Mouse (Mus musculus) CH12F3 (cell line): Measurements from ENCODE around the gene 4931414P19Rik.

Source experiments
- in situ Hi-C: fragments of 300-500 bp; cut with MboI; formaldehyde crosslinking; loops from 2 replicates; pipeline ENCODE4 v1.14.3; 2020; ENCODE audit warnings: low sequenced_read_pairs

Gene 4931414P19Rik

GRCm38 (mm10) chr14:54557330-54557729, 48.5 kb downstream of the 4931414P19Rik start:
- in situ Hi-C loops: no loop called here

DNA sequence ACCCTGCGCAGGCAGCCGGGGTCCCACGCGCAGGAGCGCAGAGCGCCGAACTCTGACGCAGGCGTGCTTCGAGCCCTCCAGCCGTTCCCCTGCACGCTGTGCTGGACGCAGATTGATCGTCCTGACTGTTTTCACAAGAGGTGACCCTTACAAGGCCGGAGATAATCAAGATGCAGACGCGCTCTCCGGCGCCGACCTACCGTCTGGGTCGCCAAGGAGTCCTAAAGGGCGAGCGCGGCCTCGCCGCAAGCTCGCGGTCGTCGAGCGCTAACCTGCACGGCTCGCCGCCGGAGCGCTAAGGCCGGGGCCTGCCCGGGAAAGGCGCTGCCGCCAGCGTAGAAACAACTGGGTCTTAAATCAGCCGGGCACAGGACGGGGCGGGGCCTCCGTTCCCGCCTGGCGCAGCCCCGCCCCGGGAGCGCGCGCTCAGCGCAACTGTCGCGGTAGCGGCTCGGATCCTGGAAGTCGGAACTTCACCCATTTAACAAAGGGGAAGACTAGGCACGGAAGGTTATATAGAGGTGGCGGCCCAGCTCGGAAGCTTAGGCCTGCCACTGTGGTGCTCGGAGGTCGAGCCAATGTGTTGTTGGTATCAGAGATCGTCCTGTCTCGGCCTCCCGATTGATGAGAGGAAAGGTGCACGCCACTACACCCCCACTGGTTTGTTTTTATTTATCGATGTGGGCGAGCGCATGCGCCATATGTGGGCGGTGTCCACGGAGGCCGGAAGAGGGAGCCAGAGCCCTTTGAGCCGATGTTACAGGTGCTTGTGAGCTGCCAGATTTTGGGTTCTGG, 51.6 kb downstream of the 4931414P19Rik start, which contains the start of gene Haus4:
TSS of gene Haus4 (minus strand) at position 642 of the 795 bp plus-strand sequence.
- in situ Hi-C loops: no loop called here

GRCm38 (mm10) chr14:54553454-54553974, 52.3 kb downstream of the 4931414P19Rik start:
- in situ Hi-C loops: no loop called here

DNA sequence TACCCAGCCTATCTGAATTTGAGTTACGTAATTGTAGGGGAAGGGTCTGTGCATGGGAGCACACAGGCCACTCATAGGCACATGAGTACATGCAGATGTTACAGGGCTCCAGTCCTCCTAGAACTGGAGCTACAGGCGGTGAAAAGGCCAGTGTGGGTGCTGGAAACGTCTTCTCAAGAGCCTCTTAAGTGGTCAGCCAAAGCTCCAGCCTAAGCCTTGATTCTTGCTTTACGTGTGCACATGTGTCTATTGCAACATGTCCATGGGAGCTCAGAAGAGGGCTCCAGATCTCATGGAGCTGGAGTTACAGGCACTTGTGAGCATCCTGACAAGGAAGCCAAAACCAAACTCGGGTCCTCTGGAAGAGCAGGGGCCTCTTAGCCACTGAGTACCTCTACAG, 61.1 kb downstream of the 4931414P19Rik start:
- in situ Hi-C loops: no loop called here

- in situ Hi-C loops: no loop called here
These were observed 65.0 kb downstream of the 4931414P19Rik start for GRCm38 (mm10) chr14:54540771-54541170.

- in situ Hi-C loops: no loop called here
These were observed 67.2 kb downstream of the 4931414P19Rik start for GRCm38 (mm10) chr14:54538580-54538979.
